Mouse (Mus musculus) neural tube, embryonic 15.5 days (tissue): Measurements from ENCODE around the gene Nrip3. TPM values are rescaled to one million over a fixed set of nuclear protein-coding genes. Genes with fewer than 3 reads are reported as not detected.

Source experiments
- ATAC-seq: fragments of 200-750 bp; cut with Nextera tagmentation; 2 replicates; pipeline ENCODE4 v1.8.0; 2017; ENCODE audit warnings: mild to moderate bottlenecking, moderate TSS enrichment, moderate library complexity; ENCODE audit not compliant: low FRiP score
- H3K27ac ChIP-seq: fragments of 300-500 bp; sonication (generic); replicated peaks from 2 replicates; pipeline ENCODE4 v1.5.1; 2015; ENCODE audit warnings: mild to moderate bottlenecking, inconsistent platforms
- H3K27me3 ChIP-seq: fragments of 300-500 bp; sonication (generic); replicated peaks from 2 replicates; pipeline ENCODE4 v1.6.1; 2015; ENCODE audit warnings: inconsistent platforms
- H3K36me3 ChIP-seq: fragments of 300-500 bp; sonication (generic); 2 replicates; pipeline ENCODE4 v1.6.1; 2015; ENCODE audit warnings: inconsistent platforms
- H3K4me1 ChIP-seq: fragments of 300-500 bp; sonication (generic); 2 replicates; pipeline ENCODE4 v1.6.1; 2015; ENCODE audit warnings: inconsistent platforms
- H3K4me2 ChIP-seq: fragments of 300-500 bp; sonication (generic); 2 replicates; pipeline ENCODE4 v1.6.1; 2015; ENCODE audit warnings: inconsistent platforms, mild to moderate bottlenecking, moderate library complexity
- H3K4me3 ChIP-seq: fragments of 300-500 bp; sonication (generic); replicated peaks from 2 replicates; pipeline ENCODE4 v1.5.1; 2015; ENCODE audit warnings: mild to moderate bottlenecking, inconsistent platforms
- H3K9ac ChIP-seq: fragments of 300-500 bp; sonication (generic); replicated peaks from 2 replicates; pipeline ENCODE4 v1.6.1; 2015; ENCODE audit warnings: mild to moderate bottlenecking, inconsistent platforms
- H3K9me3 ChIP-seq: fragments of 300-500 bp; sonication (generic); replicated peaks from 2 replicates; pipeline ENCODE4 v1.6.1; 2016; ENCODE audit warnings: inconsistent platforms
- WGBS: fragments of 180-500 bp; shearing (Covaris S2); methylation state at CpG from one replicate; pipeline ENCODE4 v1.1.7; 2015; ENCODE audit warnings: mixed read lengths; 5-methylcytosine and 5-hydroxymethylcytosine counted together
- polyA plus RNA-seq: library from polyadenylated mRNA; unstranded; fragments of >200 nt; fragmentation: Nextera tagmentation; extraction: Ambion mirVana; gene quantifications from 2 replicates; pipeline ENCODE4 v1.2.1, GENCODE M21; 2015

Nrip3 gene
- polyA plus RNA-seq, 1 experiment from 2014 or later: 14.1 TPM

DNA sequence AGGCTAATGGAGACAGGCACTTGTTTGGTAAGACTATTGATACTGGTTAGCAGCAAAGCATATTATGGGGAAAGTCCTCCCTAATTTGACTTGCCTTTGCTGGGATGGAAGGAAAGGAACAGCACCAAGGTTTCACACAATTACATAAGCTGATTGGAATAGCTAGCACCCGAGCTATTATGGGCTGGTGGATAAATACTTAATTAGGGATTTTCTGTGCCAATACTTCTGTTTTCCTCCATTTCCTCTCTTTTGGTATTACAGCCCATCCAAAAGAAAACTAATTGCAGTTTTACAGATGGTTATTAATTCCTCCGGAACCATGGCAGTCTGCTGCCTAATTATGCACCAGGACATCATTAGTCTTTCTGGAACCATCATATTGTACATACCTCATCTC is 17.8 kb downstream of the Nrip3 start:
- no peak for ATAC-seq
- 64% methylated on average over 2 of the region's 2 CpGs for WGBS

DNA sequence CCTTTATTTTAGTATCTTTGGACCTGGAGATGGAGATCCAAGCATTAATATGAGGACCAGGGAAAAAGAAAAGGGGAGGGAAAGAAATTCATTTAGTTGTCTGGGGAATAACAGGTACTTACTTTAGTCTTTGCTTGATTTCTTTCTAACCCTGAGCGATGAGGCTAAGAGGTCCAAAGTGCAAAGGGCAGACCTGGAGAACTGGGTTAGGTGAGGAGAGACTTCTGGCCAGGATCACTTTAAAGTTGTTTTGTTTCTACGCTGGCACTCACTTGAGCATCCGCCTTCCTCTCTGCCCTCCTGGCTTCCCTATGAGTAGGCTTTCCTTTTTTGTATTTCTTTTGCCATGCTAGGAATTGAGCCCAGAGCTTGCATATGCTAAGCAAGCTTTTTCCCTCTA is 25.5 kb downstream of the Nrip3 start:
- Histone ChIP-seq H3K9ac (no peak overlapping the region), H3K4me3 (no peak overlapping the region), H3K27ac (no peak overlapping the region), H3K4me2 (no peak overlapping the region), H3K36me3 (no peaks in the 10 kb centered on the region), H3K27me3 (no peaks in the 10 kb centered on the region), H3K9me3 (no peaks in the 10 kb centered on the region), H3K4me1 (peaks cover 19% of the 10 kb centered on the region)
- no peak for ATAC-seq
- WGBS: 95% methylated on average over 3 of the region's 3 CpGs

More for the DNA sequence above, 17.8 kb downstream of the Nrip3 start:
- H3K27ac ChIP-seq: no peak overlapping the region
- H3K9ac ChIP-seq: no peak overlapping the region
- no peaks in the 10 kb centered on the region for H3K27me3 ChIP-seq
- H3K4me1 ChIP-seq: no peaks in the 10 kb centered on the region
- H3K4me2 ChIP-seq: no peak overlapping the region
- no peaks in the 10 kb centered on the region for H3K36me3 ChIP-seq
- no peak overlapping the region for H3K4me3 ChIP-seq
- H3K9me3 ChIP-seq: no peaks in the 10 kb centered on the region

DNA sequence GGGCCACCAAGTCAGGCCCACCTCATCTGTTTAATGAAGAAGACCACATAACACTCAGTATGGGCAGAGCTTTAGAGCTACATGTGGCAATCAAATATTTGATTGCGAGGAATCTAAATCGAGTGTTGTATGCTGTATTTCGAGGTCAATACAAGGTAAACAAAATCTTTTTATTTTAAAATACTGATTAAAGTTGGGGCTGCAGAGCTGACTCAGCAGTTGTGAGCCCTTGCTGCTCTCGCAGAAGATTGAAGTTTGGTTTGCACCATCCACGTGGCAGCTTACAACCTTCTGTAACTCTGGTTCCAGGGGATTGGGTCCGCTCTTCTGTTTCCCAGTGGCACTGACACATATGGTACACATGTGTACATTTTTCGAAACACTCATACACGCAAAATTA is 27.8 kb downstream of the Nrip3 start:
- Histone ChIP-seq H3K4me2 (no peak overlapping the region), H3K4me3 (no peak overlapping the region), H3K27ac (no peak overlapping the region), H3K27me3 (no peaks in the 10 kb centered on the region), H3K9me3 (no peaks in the 10 kb centered on the region), H3K4me1 (peaks cover 31% of the 10 kb centered on the region), H3K36me3 (peaks cover 5% of the 10 kb centered on the region; the same call in 1 of the 2 replicates), H3K9ac (no peak overlapping the region)
- no peak for ATAC-seq
- 90% methylated on average over 8 of the region's 8 CpGs for WGBS

DNA sequence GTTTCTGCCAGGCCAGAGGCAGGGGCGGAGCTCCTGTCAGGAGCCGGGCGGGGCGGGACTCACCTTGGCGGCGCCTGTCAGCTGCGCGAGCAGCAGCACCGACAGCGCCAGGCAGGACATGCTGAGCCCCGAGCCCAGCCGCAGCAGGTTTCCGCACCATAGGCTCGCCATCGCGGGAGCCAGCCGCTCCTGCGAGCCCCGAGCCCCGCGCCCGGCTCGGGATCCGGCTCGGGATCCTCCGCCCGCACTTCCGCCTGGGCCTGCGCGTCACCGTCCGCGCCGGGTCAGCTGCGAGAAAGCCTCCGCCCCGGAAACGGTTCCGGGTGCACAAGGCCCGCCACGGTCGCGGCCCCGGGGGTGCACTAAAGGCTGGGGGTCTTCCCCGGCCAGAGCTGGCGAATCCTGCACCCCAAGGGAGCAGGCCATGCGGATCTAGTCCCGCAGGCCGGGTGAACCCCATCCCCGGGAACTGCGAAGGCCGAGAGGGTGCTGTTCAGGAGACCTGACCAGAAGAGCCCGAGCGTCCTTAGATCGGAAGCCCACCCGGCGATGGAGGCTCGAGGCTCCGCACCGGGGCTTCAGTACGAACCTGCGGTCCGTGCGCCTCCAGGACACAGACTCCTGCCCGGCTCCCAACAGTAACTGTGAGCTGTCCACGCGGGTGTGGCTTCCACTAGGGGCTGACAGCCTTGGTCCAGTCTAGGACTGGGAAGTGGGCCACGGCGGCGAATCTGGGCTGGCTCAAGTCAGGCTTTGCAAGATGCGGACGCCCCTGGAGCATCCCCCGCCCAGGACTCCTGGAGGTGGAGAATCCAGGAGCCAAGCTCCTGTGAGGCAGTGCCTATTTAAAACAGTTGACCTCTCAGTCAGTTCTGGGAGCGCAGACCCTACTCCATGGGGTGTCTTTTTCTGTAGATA is 29.6 kb downstream of the Nrip3 start, which contains the start of gene Tmem9b:
Gene Tmem9b, minus strand, starts transcription at position 868 of the 918 bp plus-strand sequence.
- Histone ChIP-seq H3K36me3 (peaks cover 7% of the 10 kb centered on the region; the same call in 1 of the 2 replicates), H3K4me2 (peak within 1 kb of the TSS; percentile 85), H3K4me3 (peak within 1 kb of the TSS; percentile 63), H3K27me3 (no peaks in the 10 kb centered on the region), H3K9me3 (no peaks in the 10 kb centered on the region), H3K27ac (peak within 1 kb of the TSS; percentile 85), H3K4me1 (peaks cover 33% of the 10 kb centered on the region), H3K9ac (peak within 1 kb of the TSS; percentile 75)
- ATAC-seq: peak; percentile 93
- under 1% methylated on average over 74 of the region's 74 CpGs for WGBS

DNA sequence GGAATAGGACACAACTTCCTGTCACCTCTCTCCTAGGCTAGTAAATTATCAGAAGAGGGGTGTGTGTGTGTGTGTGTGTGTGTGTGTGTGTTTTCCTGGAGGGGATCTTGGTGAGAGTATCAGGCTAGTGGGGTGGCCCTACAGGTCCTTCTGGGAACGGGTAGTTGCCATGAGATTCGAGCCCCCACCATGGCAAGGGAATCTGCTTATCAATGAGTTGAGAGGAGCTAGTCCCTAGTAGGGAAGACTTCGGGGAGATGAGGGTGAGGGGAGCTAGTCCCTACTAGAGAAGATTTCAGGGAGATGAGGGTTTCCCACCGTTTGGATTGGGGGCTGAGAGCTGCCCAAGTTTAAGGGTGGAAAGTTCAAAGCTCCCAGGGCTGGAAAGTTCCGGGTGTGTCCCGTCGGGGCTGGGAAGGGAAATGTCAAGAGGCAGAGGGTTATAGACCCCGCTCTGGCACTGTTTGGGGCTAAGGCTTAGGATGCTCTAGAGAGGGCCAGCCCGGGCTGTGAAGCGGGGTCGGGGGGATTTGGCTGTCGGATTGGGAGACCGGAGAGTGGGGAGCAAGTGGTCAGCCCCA is 30.3 kb downstream of the Nrip3 start:
- peak overlapping the region; percentile 75 for H3K9ac ChIP-seq
- H3K4me2 ChIP-seq: peak overlapping the region; percentile 85
- WGBS: 3% methylated on average over 13 of the region's 13 CpGs
- H3K4me3 ChIP-seq: peak overlapping the region; percentile 63
- H3K27ac ChIP-seq: peak overlapping the region; percentile 85
- H3K27me3 ChIP-seq: no peaks in the 10 kb centered on the region
- peaks cover 15% of the 10 kb centered on the region; the same call in 1 of the 2 replicates for H3K36me3 ChIP-seq
- H3K9me3 ChIP-seq: no peaks in the 10 kb centered on the region
- peaks cover 33% of the 10 kb centered on the region for H3K4me1 ChIP-seq
- no peak; the same call in 1 of the 2 replicates for ATAC-seq

DNA sequence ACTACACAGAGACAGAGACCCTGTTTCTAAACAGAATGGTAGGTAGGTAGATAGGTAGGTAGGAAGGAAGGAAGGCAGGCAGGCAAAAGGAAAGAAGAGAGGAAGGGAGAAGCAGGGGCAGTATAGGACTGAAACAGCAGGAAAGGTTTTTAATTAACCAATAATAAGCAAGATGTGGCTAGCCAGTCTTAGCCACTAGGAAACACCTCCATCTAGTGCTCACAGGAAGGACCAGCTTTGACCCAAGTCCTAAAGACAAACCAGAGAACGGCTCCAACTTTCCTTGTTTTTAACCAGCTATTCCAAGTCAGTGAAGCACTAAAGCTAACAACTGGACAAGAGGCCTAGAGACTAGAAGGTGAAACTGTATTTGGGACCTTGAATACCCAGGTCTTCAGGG is 34.1 kb downstream of the Nrip3 start:
- no peak overlapping the region for H3K9ac ChIP-seq
- H3K4me1 ChIP-seq: peaks cover 21% of the 10 kb centered on the region
- no peaks in the 10 kb centered on the region for H3K27me3 ChIP-seq
- no peak overlapping the region for H3K4me2 ChIP-seq
- H3K36me3 ChIP-seq: peaks cover 45% of the 10 kb centered on the region
- H3K4me3 ChIP-seq: no peak overlapping the region
- H3K9me3 ChIP-seq: no peaks in the 10 kb centered on the region
- H3K27ac ChIP-seq: no peak overlapping the region
- 71% methylated on average over 1 of the region's 1 CpGs for WGBS
- ATAC-seq: no peak

DNA sequence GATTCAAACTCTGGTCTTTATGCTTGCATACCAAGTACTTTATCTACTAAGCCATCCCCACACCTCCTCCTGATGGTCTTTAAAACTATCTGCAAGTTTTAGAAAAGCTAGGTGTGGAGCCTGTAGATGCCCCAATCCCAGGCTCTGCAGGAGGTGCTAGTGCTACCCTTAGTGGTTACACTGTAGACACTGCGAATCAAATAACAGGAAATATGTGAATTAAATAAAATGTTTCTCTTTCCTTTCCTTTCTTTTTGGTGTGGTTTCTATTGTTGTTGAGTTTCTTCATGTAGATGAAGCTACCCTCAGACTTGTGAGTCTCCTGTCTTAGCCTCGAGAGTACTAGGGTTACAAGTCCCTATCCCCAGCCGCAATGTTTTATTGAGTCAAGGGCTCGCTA is 40.1 kb downstream of the Nrip3 start:
- H3K27ac ChIP-seq: no peak overlapping the region
- H3K27me3 ChIP-seq: no peaks in the 10 kb centered on the region
- H3K9ac ChIP-seq: no peak overlapping the region
- peaks cover 68% of the 10 kb centered on the region for H3K36me3 ChIP-seq
- 87% methylated on average over 4 of the region's 4 CpGs for WGBS
- H3K4me1 ChIP-seq: no peaks in the 10 kb centered on the region
- ATAC-seq: no peak
- H3K4me3 ChIP-seq: no peak overlapping the region
- H3K9me3 ChIP-seq: no peaks in the 10 kb centered on the region
- no peak overlapping the region for H3K4me2 ChIP-seq

DNA sequence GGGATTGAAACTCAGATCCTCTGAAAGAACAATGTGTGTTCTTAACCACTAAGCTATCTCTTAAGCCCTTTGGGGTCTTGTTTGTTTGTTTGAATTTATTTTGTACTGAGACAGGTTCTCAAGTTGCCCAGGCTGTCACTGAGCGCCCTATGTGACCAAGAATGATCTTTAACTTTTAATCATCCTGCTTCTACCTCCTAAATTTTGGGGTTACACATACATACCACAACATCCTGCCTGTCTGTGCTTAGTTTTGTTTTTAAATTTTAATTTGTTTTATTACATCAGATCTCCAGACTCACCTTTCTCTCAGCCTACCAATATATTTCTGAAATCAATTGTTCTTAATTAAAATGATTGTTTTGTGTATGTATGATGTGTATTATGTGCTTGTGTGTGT is 40.8 kb downstream of the Nrip3 start:
- no peak overlapping the region for H3K4me3 ChIP-seq
- peaks cover 68% of the 10 kb centered on the region for H3K36me3 ChIP-seq
- no peak overlapping the region for H3K9ac ChIP-seq
- no peaks in the 10 kb centered on the region for H3K9me3 ChIP-seq
- no peak overlapping the region for H3K27ac ChIP-seq
- no peaks in the 10 kb centered on the region for H3K27me3 ChIP-seq
- no peak overlapping the region for H3K4me2 ChIP-seq
- 92% methylated on average over 1 of the region's 1 CpGs for WGBS
- no peak for ATAC-seq
- H3K4me1 ChIP-seq: no peaks in the 10 kb centered on the region

DNA sequence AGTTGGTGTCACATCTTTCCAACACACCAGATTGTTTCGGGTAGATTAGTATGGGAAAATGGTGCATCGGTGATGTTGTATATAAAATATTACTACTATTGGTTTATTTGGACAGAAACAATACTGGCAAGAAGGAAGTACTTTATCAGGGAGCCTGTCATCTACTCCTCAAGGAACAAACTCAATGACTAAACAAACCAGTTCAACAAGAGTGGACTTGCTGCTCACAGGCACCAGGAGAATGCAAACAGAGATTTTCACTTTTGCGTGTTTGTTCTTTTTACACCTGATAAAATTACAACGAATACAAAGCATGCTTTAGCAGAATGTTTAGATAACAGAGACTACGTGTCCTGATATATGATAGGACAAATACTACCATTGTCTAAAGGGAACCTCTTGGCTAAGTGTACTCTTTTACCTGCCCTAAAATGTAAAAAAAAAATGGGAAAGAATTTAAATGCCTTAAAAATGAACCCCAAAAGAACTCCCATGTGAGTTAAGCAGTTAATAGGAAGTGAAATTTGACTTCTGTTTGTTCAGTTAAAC is 41.9 kb downstream of the Nrip3 start:
- 95% methylated on average over 5 of the region's 5 CpGs for WGBS
- Histone ChIP-seq H3K27ac (no peak overlapping the region), H3K4me2 (no peak overlapping the region), H3K9me3 (no peaks in the 10 kb centered on the region), H3K9ac (no peak overlapping the region), H3K27me3 (no peaks in the 10 kb centered on the region), H3K4me1 (no peaks in the 10 kb centered on the region), H3K4me3 (no peak overlapping the region), H3K36me3 (peaks cover 69% of the 10 kb centered on the region)
- ATAC-seq: no peak

DNA sequence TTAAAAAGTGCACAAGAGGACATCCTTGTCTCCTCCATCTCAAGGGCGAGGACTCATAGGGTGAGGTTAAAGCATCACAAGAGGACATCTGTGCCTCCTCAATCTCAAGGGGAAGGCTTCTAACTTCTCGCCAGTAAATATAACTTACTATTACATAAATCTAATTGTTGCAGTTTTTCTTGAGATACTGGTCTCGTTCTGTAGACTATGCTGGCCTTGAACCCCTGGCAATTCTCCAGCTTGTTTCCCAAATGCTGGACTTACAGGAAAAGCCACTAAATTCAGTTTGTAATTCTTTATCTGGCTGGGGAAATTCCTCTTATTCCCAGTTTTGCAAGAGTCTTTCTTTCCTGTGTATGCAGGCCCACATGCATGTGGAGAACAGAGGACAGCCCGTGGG is 47.0 kb downstream of the Nrip3 start:
- H3K9ac ChIP-seq: no peak overlapping the region
- no peaks in the 10 kb centered on the region for H3K4me1 ChIP-seq
- H3K4me2 ChIP-seq: no peak overlapping the region
- ATAC-seq: no peak
- peaks cover 38% of the 10 kb centered on the region for H3K36me3 ChIP-seq
- H3K27ac ChIP-seq: no peak overlapping the region
- H3K27me3 ChIP-seq: no peaks in the 10 kb centered on the region
- H3K9me3 ChIP-seq: no peaks in the 10 kb centered on the region
- H3K4me3 ChIP-seq: no peak overlapping the region
- WGBS: 91% methylated on average over 4 of the region's 4 CpGs

DNA sequence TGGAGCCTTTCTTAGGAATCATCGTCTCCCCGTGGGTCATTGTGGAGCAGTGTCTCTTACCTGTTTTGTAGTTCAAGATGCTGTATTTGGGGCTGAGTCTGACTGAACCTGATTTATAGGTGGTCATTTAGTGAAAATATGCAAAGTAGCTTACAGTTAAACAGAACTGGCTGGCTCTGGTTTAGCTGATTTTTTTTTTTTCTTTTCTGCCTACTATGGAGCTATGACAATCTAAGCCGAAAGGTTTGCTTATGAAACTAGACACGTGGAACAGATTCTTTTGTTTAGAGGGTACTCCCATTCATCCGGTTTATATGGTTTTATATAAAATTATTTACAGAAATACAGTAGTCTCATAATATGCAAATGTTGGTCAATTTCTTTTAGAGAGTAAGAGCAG is 50.2 kb downstream of the Nrip3 start, which contains the start of gene Ascl3:
Gene Ascl3, minus strand, starts transcription at position 101 of the 400 bp plus-strand sequence.
- ATAC-seq: no peak
- Histone ChIP-seq H3K9ac (no peak within 1 kb of the TSS), H3K4me3 (no peak within 1 kb of the TSS), H3K36me3 (peaks cover 21% of the 10 kb centered on the region), H3K4me1 (0 out of 2 replicates have a peak, but pooled peaks cover 3% of the 10 kb centered on the region), H3K27ac (no peak within 1 kb of the TSS), H3K9me3 (no peaks in the 10 kb centered on the region), H3K27me3 (no peaks in the 10 kb centered on the region), H3K4me2 (no peak within 1 kb of the TSS)
- WGBS: 85% methylated on average over 5 of the region's 5 CpGs
